Mouse (Mus musculus) liver, embryonic 16.5 days (tissue): ENCODE measurements at regions not wholly inside any gene's neighbourhood (a gene's known extent, or its start where the extent isn't known, plus 50 kb on each side); places are given as distances from the start of the nearest gene placed in this dataset.

Experiments used
- ATAC-seq: fragments of 200-750 bp; cut with Nextera tagmentation; 2 replicates; pipeline ENCODE4 v1.8.0; 2017; ENCODE audit warnings: low read depth, mild to moderate bottlenecking, moderate number of reproducible peaks, moderate library complexity
- H3K27ac ChIP-seq: fragments of 300-500 bp; sonication (generic); 2 replicates; pipeline ENCODE4 v1.5.1; 2014; ENCODE audit warnings: mild to moderate bottlenecking, low read length
- H3K27me3 ChIP-seq: fragments of 300-500 bp; sonication (generic); 2 replicates; pipeline ENCODE4 v1.6.1; 2014; ENCODE audit warnings: low read depth, low read length, mixed read lengths; ENCODE audit not compliant: control insufficient read depth, insufficient read depth
- H3K36me3 ChIP-seq: fragments of 300-500 bp; sonication (generic); 2 replicates; pipeline ENCODE4 v1.6.1; 2014; ENCODE audit warnings: mild to moderate bottlenecking; ENCODE audit not compliant: control insufficient read depth, insufficient read depth
- H3K4me1 ChIP-seq: fragments of 300-500 bp; sonication (generic); 2 replicates; pipeline ENCODE4 v1.6.1; 2014; ENCODE audit warnings: low read depth, low read length, mixed read lengths; ENCODE audit not compliant: control insufficient read depth
- H3K4me2 ChIP-seq: fragments of 300-500 bp; sonication (generic); 2 replicates; pipeline ENCODE4 v1.6.1; 2014; ENCODE audit warnings: low read depth, low read length, mixed read lengths
- H3K4me3 ChIP-seq: fragments of 300-500 bp; sonication (generic); 2 replicates; pipeline ENCODE4 v1.5.1; 2014; ENCODE audit warnings: low read depth, mild to moderate bottlenecking, low read length
- H3K9ac ChIP-seq: fragments of 300-500 bp; sonication (generic); 2 replicates; pipeline ENCODE4 v1.6.1; 2014; ENCODE audit warnings: low read depth, low read length
- H3K9me3 ChIP-seq: fragments of 300-500 bp; sonication (generic); replicated peaks from 2 replicates; pipeline ENCODE4 v1.6.1; 2016; ENCODE audit warnings: low read length; ENCODE audit not compliant: control insufficient read depth
- WGBS: fragments of 180-500 bp; shearing (Covaris S2); extraction: QIAGEN DNeasy Blood & Tissue Kit; methylation state at CpG from one replicate; pipeline ENCODE4 v1.1.7; 2014; ENCODE audit not compliant: insufficient replicate concordance; 5-methylcytosine and 5-hydroxymethylcytosine counted together

DNA sequence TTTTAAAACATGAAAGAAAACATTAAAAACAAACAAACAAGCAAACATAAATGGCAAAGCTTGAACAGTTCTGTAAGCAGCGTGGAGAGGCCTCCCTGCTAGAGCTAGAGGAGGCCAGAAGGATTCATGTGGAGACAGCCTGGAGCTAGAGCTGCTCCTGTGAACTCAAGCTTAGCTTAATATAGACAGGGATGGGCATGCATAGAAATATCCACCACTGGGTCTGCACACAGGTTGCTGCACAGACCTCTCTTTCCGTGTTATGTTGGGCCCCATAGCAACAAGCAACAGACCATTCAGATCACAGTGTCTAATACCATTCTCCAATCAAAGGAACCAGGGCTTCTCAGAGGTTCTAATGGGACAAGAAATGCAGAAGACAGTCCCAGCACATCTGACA is 122.9 kb upstream of the Magi3 start:
- no peak overlapping the region for H3K4me3 ChIP-seq
- WGBS: 64% methylated on average over 2 of the region's 2 CpGs
- H3K36me3 ChIP-seq: no peaks in the 10 kb centered on the region
- ATAC-seq: no peak
- H3K4me2 ChIP-seq: no peak overlapping the region
- no peaks in the 10 kb centered on the region for H3K27me3 ChIP-seq
- no peak overlapping the region for H3K27ac ChIP-seq
- no peak overlapping the region for H3K9ac ChIP-seq
- no peaks in the 10 kb centered on the region for H3K4me1 ChIP-seq
- H3K9me3 ChIP-seq: no peaks in the 10 kb centered on the region

DNA sequence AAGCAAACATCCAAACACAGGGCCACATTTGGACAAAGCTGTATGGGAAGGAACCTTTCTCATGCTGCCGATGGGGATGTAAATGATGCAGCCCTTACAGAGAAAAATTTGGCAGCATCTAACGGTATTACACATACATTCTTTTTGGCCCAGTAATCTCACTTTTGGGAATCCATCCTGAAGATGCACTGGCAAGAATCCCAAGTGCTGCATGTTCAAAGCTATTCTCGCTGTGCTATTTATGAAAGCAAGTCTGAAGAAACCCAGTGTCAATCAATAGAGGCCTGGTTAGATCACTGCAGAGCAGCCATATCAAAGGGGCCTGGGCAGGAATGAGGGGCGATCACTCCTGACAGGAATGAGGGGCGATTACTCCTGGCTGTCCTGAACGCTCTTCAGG is 122.0 kb upstream of the Magi3 start:
- no peak overlapping the region for H3K4me2 ChIP-seq
- no peaks in the 10 kb centered on the region for H3K4me1 ChIP-seq
- ATAC-seq: no peak
- no peak overlapping the region for H3K4me3 ChIP-seq
- no peaks in the 10 kb centered on the region for H3K9me3 ChIP-seq
- no peak overlapping the region for H3K27ac ChIP-seq
- no peaks in the 10 kb centered on the region for H3K36me3 ChIP-seq
- H3K27me3 ChIP-seq: no peaks in the 10 kb centered on the region
- no peak overlapping the region for H3K9ac ChIP-seq
- 64% methylated on average over 6 of the region's 6 CpGs for WGBS

DNA sequence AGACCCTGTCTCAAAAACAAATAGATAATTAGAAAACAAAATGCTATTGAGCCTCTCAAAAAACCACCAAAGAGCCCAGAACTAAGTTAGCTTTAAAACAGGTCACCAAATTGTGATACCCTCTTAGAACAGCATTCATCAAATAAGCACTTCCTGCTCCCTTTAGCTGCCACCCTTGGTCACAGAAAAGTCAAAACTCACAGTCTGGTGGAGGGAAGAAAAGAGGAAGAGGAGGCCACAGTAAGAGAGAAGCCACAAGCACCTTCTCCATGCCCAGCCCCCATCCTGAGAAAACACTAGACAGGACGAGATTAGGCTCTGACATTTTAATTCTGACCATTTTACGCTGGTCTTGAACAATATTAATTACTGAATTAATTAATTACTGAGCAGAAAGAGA is 120.2 kb upstream of the Magi3 start:
- no peaks in the 10 kb centered on the region for H3K4me1 ChIP-seq
- 12% methylated on average over 2 of the region's 2 CpGs for WGBS
- H3K9me3 ChIP-seq: no peaks in the 10 kb centered on the region
- no peak overlapping the region for H3K4me2 ChIP-seq
- H3K27ac ChIP-seq: no peak overlapping the region
- ATAC-seq: no peak
- no peak overlapping the region for H3K9ac ChIP-seq
- H3K4me3 ChIP-seq: no peak overlapping the region
- no peaks in the 10 kb centered on the region for H3K36me3 ChIP-seq
- no peaks in the 10 kb centered on the region for H3K27me3 ChIP-seq

DNA sequence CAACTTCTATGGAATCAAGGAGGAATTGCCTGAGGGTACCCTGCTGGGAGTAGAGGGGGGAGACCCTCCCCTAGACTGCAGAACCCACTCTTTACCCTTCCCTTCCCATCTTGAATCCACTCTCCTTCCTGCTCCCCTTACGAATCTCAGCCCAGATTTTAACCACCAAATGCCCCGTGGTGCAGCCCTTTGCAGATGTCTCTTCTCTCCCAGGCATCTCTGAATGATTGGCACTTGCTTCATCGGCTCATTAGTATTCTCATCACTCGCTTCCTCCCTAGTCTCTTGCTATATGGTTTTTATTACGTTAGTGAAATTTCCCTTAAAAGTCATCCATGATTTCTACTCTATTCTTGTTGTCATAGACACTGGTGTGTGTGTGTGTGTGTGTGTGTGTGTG is 116.7 kb upstream of the Magi3 start:
- H3K4me1 ChIP-seq: no peaks in the 10 kb centered on the region
- H3K27ac ChIP-seq: no peak overlapping the region
- H3K9me3 ChIP-seq: no peaks in the 10 kb centered on the region
- H3K36me3 ChIP-seq: no peaks in the 10 kb centered on the region
- no peak overlapping the region for H3K4me3 ChIP-seq
- no peak for ATAC-seq
- H3K27me3 ChIP-seq: no peaks in the 10 kb centered on the region
- 61% methylated on average over 5 of the region's 5 CpGs for WGBS
- no peak overlapping the region for H3K4me2 ChIP-seq
- H3K9ac ChIP-seq: no peak overlapping the region

DNA sequence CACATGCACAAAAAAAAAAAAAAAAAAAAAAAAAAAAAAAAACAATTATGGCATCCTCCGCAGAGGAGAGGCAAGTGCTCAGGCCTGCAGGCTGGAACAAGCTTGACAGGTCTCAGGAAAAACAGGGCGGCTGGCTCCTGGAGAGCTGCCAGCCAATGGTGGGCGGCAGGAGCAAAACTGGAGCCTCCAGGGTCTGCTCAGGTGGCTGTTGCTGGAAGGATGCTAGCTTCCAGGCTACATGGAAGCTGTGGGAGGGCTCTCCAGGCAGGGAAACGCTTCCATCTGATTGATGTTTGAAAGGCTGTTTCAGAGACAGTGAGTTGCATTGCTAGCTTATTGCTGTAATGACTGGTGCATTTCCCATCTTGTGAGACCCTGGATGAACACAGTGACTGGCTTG is 116.1 kb upstream of the Magi3 start:
- no peak overlapping the region for H3K9ac ChIP-seq
- H3K4me3 ChIP-seq: no peak overlapping the region
- no peak for ATAC-seq
- no peaks in the 10 kb centered on the region for H3K27me3 ChIP-seq
- H3K27ac ChIP-seq: no peak overlapping the region
- H3K4me2 ChIP-seq: no peak overlapping the region
- 40% methylated on average over 4 of the region's 4 CpGs for WGBS
- no peaks in the 10 kb centered on the region for H3K9me3 ChIP-seq
- H3K4me1 ChIP-seq: no peaks in the 10 kb centered on the region
- H3K36me3 ChIP-seq: no peaks in the 10 kb centered on the region

DNA sequence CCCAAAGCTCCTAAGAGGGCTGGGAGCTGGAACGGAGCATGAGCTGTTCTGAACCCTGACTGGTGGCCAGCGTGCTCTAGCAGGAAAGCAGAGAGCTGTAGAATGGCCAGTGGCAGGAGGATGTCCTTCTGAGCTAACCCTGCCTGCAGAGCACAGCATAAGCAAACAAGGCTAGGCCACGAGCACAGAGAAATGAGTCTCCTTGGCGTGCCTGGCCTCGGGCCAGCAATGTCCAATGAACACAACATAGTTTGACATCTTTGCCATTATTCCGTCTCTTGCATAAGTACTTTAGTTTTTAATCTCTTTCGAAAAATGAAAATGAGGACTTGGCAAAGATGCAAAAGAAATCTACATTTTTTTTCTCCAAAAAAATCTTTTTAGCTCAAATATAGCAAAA is 114.6 kb upstream of the Magi3 start:
- no peak overlapping the region for H3K9ac ChIP-seq
- H3K36me3 ChIP-seq: no peaks in the 10 kb centered on the region
- no peaks in the 10 kb centered on the region for H3K27me3 ChIP-seq
- H3K4me2 ChIP-seq: no peak overlapping the region
- 61% methylated on average over 7 of the region's 7 CpGs for WGBS
- H3K4me3 ChIP-seq: no peak overlapping the region
- H3K27ac ChIP-seq: no peak overlapping the region
- H3K9me3 ChIP-seq: no peaks in the 10 kb centered on the region
- no peaks in the 10 kb centered on the region for H3K4me1 ChIP-seq
- ATAC-seq: no peak

DNA sequence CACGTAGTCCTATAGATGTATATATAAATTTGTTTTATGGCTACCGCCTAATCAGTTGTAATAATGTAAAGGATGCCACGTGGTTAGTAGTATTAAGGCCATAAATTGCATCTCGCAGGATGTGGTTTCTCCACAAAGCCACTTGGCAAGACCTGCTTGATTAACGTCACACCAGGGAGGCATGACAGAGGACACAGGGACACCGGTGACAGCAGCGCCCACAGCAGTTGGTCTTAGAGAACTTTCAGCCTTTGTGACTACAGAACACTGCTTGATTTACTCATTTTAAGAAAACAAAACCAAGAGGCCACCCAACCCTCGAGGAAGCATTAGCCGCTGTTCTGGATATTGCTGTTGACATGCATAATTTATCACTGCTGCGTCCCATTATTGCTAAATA is 113.2 kb upstream of the Magi3 start:
- no peak for ATAC-seq

DNA sequence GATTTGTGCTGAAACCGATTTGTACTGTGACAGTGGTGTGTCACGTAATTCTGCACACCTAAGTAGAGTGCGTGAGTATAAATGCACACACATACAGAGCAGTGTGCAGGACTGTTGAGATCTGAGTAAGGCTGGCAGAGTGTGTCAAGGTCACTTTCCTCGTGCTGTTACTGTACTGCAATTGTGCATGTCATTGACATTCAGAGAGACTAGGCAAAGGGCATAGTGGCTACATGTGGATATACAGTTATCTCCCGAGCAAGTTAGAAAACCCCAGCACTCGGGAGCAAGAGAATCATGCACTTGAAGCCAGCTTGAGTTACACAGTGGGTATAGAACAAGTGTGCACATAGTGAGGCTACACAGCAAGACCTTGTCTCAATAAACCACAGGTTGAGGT is 110.5 kb upstream of the Magi3 start:
- Histone ChIP-seq H3K4me3 (no peak overlapping the region), H3K9ac (no peak overlapping the region), H3K27me3 (no peaks in the 10 kb centered on the region), H3K27ac (no peak overlapping the region), H3K4me2 (no peak overlapping the region), H3K9me3 (no peaks in the 10 kb centered on the region), H3K36me3 (no peaks in the 10 kb centered on the region), H3K4me1 (peaks cover 7% of the 10 kb centered on the region; the same call in 1 of the 2 replicates)
- no peak for ATAC-seq
- WGBS: 60% methylated on average over 6 of the region's 6 CpGs

More for the DNA sequence above, 113.2 kb upstream of the Magi3 start:
- Histone ChIP-seq H3K4me1 (no peaks in the 10 kb centered on the region), H3K27ac (no peak overlapping the region), H3K36me3 (no peaks in the 10 kb centered on the region), H3K9ac (no peak overlapping the region), H3K9me3 (no peaks in the 10 kb centered on the region), H3K4me3 (no peak overlapping the region), H3K27me3 (no peaks in the 10 kb centered on the region), H3K4me2 (no peak overlapping the region)
- WGBS: 51% methylated on average over 10 of the region's 10 CpGs

DNA sequence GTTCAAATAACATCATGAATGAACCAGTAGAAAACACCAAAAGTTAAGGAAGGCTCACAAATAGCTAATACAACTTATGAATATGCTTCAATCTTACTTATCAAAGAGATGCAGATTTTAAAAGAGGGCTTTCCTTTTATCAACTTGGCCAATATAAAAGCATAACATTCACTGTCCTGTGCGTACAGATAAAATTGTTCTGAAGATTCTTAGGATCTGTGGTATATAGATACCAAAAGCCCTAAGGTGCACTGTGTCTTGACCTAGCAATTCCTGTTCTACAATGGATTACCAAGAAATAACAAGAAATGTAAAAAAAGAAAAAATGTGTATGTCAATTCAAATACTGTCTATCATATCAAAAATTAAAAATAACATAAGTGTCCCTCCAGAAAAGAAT is 107.7 kb upstream of the Magi3 start:
- no peak overlapping the region for H3K4me2 ChIP-seq
- H3K27ac ChIP-seq: no peak overlapping the region
- H3K4me3 ChIP-seq: no peak overlapping the region
- peak; percentile 58; the same call in 1 of the 2 replicates for ATAC-seq
- peaks cover 7% of the 10 kb centered on the region; the same call in 1 of the 2 replicates for H3K4me1 ChIP-seq
- no peaks in the 10 kb centered on the region for H3K36me3 ChIP-seq
- H3K9me3 ChIP-seq: no peaks in the 10 kb centered on the region
- H3K27me3 ChIP-seq: no peaks in the 10 kb centered on the region
- 30% methylated on average over 1 of the region's 1 CpGs for WGBS
- no peak overlapping the region for H3K9ac ChIP-seq
